13 mouse cellular contexts compared by ENCODE assay signal in genomic region chr4:135287975-135288374, GRCm38 (mm10). TPM values are rescaled to one million over a fixed set of nuclear protein-coding genes. Genes with fewer than 3 reads are reported as not detected.
A peak's percentile ranks its signal among the peaks of the same experiment; 100 is the strongest.
DNase-seq lines count a peak whose midpoint lies in the region; ATAC-seq and TF ChIP-seq lines count a peak whose summit lies in the region.
"Had no signal": no experiment of that assay in that cellular context is flagged by ENCODE, and none has a peak within 500 bp of the region (broad histone marks: within the 10 kb centered on the region; RNA-seq: fewer than 3 reads in every experiment).

No protein-coding gene starts in this region.

- no peak overlapping the region for H3K4me2 ChIP-seq in heart, embryonic 15.5 days
- H3K4me2 ChIP-seq in liver, embryonic 16.5 days (ENCODE audit: low read depth, low read length): peak overlapping the region; percentile 53
- H3K4me2 ChIP-seq: embryonic facial prominence, embryonic 13.5 days; neural tube, embryonic 12.5 days had no signal

- H3K27me3 ChIP-seq in heart, embryonic 15.5 days: no peaks in the 10 kb centered on the region
- no peaks in the 10 kb centered on the region for H3K27me3 ChIP-seq in G1E (ENCODE audit: insufficient read depth, low read length)
- H3K27me3 ChIP-seq in liver, embryonic 16.5 days (ENCODE audit: control insufficient read depth, insufficient read depth, low read depth, low read length): no peaks in the 10 kb centered on the region
- H3K27me3 ChIP-seq: embryonic facial prominence, embryonic 13.5 days; neural tube, embryonic 12.5 days had no signal

- no peak for ATAC-seq in heart, embryonic 15.5 days (replicated peaks; ENCODE audit: insufficient number of reproducible peaks, insufficient read depth, low FRiP score, low read depth)
- ATAC-seq in G1E (ENCODE audit: extremely low read depth, insufficient number of reproducible peaks, low FRiP score, poor library complexity, severe bottlenecking): peak; percentile 66
- peak; percentile 72 for ATAC-seq in erythroblast, adult 5-6 weeks (replicated peaks; ENCODE audit: low FRiP score, poor library complexity, severe bottlenecking)
- ATAC-seq in liver, embryonic 16.5 days (ENCODE audit: low read depth): peak; percentile 88
- ATAC-seq: inflammation-experienced regulatory T-cells, adult 6 months had no signal

- TF ChIP-seq CTCF in G1E (IDR thresholded peaks at IDR 0.05; ENCODE audit: low read depth, low read length): no peak

- no peaks in the 10 kb centered on the region for H3K36me3 ChIP-seq in heart, embryonic 15.5 days
- H3K36me3 ChIP-seq in G1E (replicated peaks): no peaks in the 10 kb centered on the region
- no peaks in the 10 kb centered on the region for H3K36me3 ChIP-seq in liver, embryonic 16.5 days (ENCODE audit: control insufficient read depth, insufficient read depth)
- H3K36me3 ChIP-seq: embryonic facial prominence, embryonic 13.5 days; neural tube, embryonic 12.5 days had no signal

- intact Hi-C loops in heart, postnatal 14 days (cut with DNase I): no loop called here

- H3K9me3 ChIP-seq in heart, embryonic 15.5 days (replicated peaks): no peaks in the 10 kb centered on the region
- H3K9me3 ChIP-seq in G1E (replicated peaks): no peaks in the 10 kb centered on the region
- no peaks in the 10 kb centered on the region for H3K9me3 ChIP-seq in liver, embryonic 16.5 days (replicated peaks; ENCODE audit: control insufficient read depth, low read length)
- H3K9me3 ChIP-seq: embryonic facial prominence, embryonic 13.5 days; neural tube, embryonic 12.5 days had no signal

- WGBS in heart, embryonic 15.5 days: 65% methylated on average over 3 of the region's 3 CpGs
- WGBS in liver, embryonic 16.5 days (ENCODE audit: insufficient replicate concordance): 19% methylated on average over 3 of the region's 3 CpGs

- no peak for DNase-seq in heart, postnatal 14 days
- DNase-seq in G1E (ENCODE audit: low spot score): peak; percentile 49
- DNase-seq in ovary, postnatal 10 days (ENCODE audit: low spot score): no peak
- no peak for DNase-seq in layer of hippocampus, postnatal 10 days (ENCODE audit: low spot score in 2 of 2)
- no peak for DNase-seq in adrenal gland, postnatal 36 days
- DNase-seq: adrenal gland, postnatal 25 days; cerebellum, postnatal 14 days had no signal

- no peak overlapping the region for H3K9ac ChIP-seq in heart, embryonic 15.5 days
- peak overlapping the region; percentile 52 for H3K9ac ChIP-seq in liver, embryonic 16.5 days (ENCODE audit: low read depth, low read length)
- H3K9ac ChIP-seq: neural tube, embryonic 12.5 days had no signal

- no peak overlapping the region for H3K4me3 ChIP-seq in heart, embryonic 15.5 days
- peak overlapping the region; percentile 28; the same call in 1 of the 2 replicates for H3K4me3 ChIP-seq in G1E (ENCODE audit: low read depth, low read length)
- H3K4me3 ChIP-seq in liver, embryonic 16.5 days (ENCODE audit: low read depth, low read length): no peak overlapping the region
- H3K4me3 ChIP-seq: embryonic facial prominence, embryonic 13.5 days; neural tube, embryonic 12.5 days had no signal

- 0 out of 2 replicates have a peak overlapping the region, but pooled peaks have one; percentile 84 for H3K27ac ChIP-seq in heart, embryonic 15.5 days
- peak overlapping the region; percentile 88 for H3K27ac ChIP-seq in liver, embryonic 16.5 days (ENCODE audit: low read length)
- H3K27ac ChIP-seq: embryonic facial prominence, embryonic 13.5 days; neural tube, embryonic 12.5 days had no signal

- peaks cover 37% of the 10 kb centered on the region for H3K4me1 ChIP-seq in heart, embryonic 15.5 days (replicated peaks)
- peaks cover 82% of the 10 kb centered on the region for H3K4me1 ChIP-seq in G1E (ENCODE audit: insufficient read depth, low read depth, low read length)
- H3K4me1 ChIP-seq in liver, embryonic 16.5 days (ENCODE audit: control insufficient read depth, low read depth, low read length): peaks cover 56% of the 10 kb centered on the region

RNA-seq across cellular contexts. Expression of gene Clic4, which starts 15.4 kb away (rescaled TPM):
- 252 and 254 TPM in 2 replicates for polyA plus RNA-seq in heart, embryonic 15.5 days (2015; fragmentation: Nextera tagmentation; extraction: Ambion mirVana)
- 100 to 1,000 TPM; 251 to 264 TPM for total RNA-seq in heart, postnatal 14 days (2021)
- total RNA-seq in G1E (2014; fragmentation: Nextera tagmentation) (172 and 176 TPM in 2 replicates), G1E (2017) (115 and 125 TPM in 2 replicates)
- polyA plus RNA-seq in G1E (2012): 37.3 and 38.1 TPM in 2 replicates
- 24.6 and 29.9 TPM in 2 replicates for total RNA-seq in erythroblast, adult 5-6 weeks (2015; ENCODE audit: low replicate concordance)
- 35.4 and 44.6 TPM in 2 replicates for total RNA-seq in erythroblast, adult 5-6 weeks (2017; ENCODE audit: low replicate concordance)
- polyA plus RNA-seq in liver, embryonic 16.5 days (2015; fragmentation: Nextera tagmentation; extraction: Ambion mirVana): 109 and 110 TPM in 2 replicates
- total RNA-seq in layer of hippocampus, postnatal 10 days (2021): 10 to 100 TPM; 31.0 to 31.6 TPM
- 100 to 1,000 TPM in 1 of 2 experiments, 10 to 100 TPM in 1; 73.1 to 114 TPM for total RNA-seq in adrenal gland, postnatal 36 days (2021)
